Mouse (Mus musculus) hindbrain, embryonic 16.5 days (tissue): ENCODE data around the gene Gm2431. TPM values are rescaled to one million over a fixed set of nuclear protein-coding genes. Genes with fewer than 3 reads are reported as not detected.
A peak's percentile ranks its signal among the peaks of the same experiment; 100 is the strongest.
"Not testable (repeated sequence)": the region's sequence is repeated elsewhere in the genome, so short reads cannot be mapped to it uniquely, and the experiment has no call there.

Source experiments
- ATAC-seq: fragments of 200-750 bp; cut with Nextera tagmentation; 2 replicates; pipeline ENCODE4 v1.8.0; 2017; ENCODE audit warnings: moderate TSS enrichment, moderate library complexity
- H3K27ac ChIP-seq: fragments of 300-500 bp; sonication (generic); 2 replicates; pipeline ENCODE4 v1.5.1; 2014; ENCODE audit warnings: low read depth, mild to moderate bottlenecking, control low read depth, low read length, moderate library complexity
- H3K27me3 ChIP-seq: fragments of 300-500 bp; sonication (generic); replicated peaks from 2 replicates; pipeline ENCODE4 v1.6.1; 2014; ENCODE audit warnings: low read length; ENCODE audit not compliant: control insufficient read depth, insufficient read depth
- H3K36me3 ChIP-seq: fragments of 300-500 bp; sonication (generic); 2 replicates; pipeline ENCODE4 v1.6.1; 2014; ENCODE audit warnings: mild to moderate bottlenecking, low read length, moderate library complexity, mixed read lengths; ENCODE audit not compliant: control insufficient read depth, insufficient read depth
- H3K4me1 ChIP-seq: fragments of 300-500 bp; sonication (generic); 2 replicates; pipeline ENCODE4 v1.6.1; 2014; ENCODE audit warnings: low read depth, low read length; ENCODE audit not compliant: control insufficient read depth, insufficient read depth
- H3K4me2 ChIP-seq: fragments of 300-500 bp; sonication (generic); 2 replicates; pipeline ENCODE4 v1.6.1; 2014; ENCODE audit warnings: mild to moderate bottlenecking, low read length, control low read depth, moderate library complexity
- H3K4me3 ChIP-seq: fragments of 300-500 bp; sonication (generic); 2 replicates; pipeline ENCODE4 v1.5.1; 2014; ENCODE audit warnings: mild to moderate bottlenecking, low read length, control low read depth, moderate library complexity
- H3K9ac ChIP-seq: fragments of 300-500 bp; sonication (generic); 2 replicates; pipeline ENCODE4 v1.6.1; 2014; ENCODE audit warnings: low read depth, mild to moderate bottlenecking, control low read depth, low read length, moderate library complexity
- H3K9me3 ChIP-seq: fragments of 300-500 bp; sonication (generic); 2 replicates; pipeline ENCODE4 v1.6.1; 2014; ENCODE audit warnings: mild to moderate bottlenecking, low read length, moderate library complexity; ENCODE audit not compliant: control insufficient read depth
- WGBS: fragments of 180-500 bp; shearing (Covaris S2); extraction: QIAGEN DNeasy Blood & Tissue Kit; methylation state at CpG from one replicate; pipeline ENCODE4 v1.1.7; 2014; 5-methylcytosine and 5-hydroxymethylcytosine counted together
- polyA plus RNA-seq: library from polyadenylated mRNA; unstranded; fragments of >200 nt; fragmentation: Nextera tagmentation; extraction: Ambion mirVana; gene quantifications from 2 replicates; pipeline ENCODE4 v1.2.1, GENCODE M21; 2015

Gene Gm2431
- polyA plus RNA-seq, 1 experiment from 2014 or later = not detected

- Histone ChIP-seq H3K36me3 (no peaks in the 10 kb centered on the region), H3K27ac (peak overlapping the region; percentile 68), H3K4me2 (peak overlapping the region; percentile 93), H3K4me3 (peak overlapping the region; percentile 71), H3K27me3 (no peaks in the 10 kb centered on the region), H3K9me3 (no peaks in the 10 kb centered on the region), H3K9ac (peak overlapping the region; percentile 62), H3K4me1 (peaks cover 10% of the 10 kb centered on the region)
- ATAC-seq = peak; percentile 82
- under 1% methylated on average over 19 of the region's 19 CpGs for WGBS
Observed at GRCm38 (mm10) chr7:142284615-142285080, 26.5 kb upstream of the Gm2431 start.

GRCm38 (mm10) chr7:142284023-142284591 lies 26.0 kb upstream of the Gm2431 start:
- no peaks in the 10 kb centered on the region for H3K27me3 ChIP-seq
- peak overlapping the region; percentile 62 for H3K9ac ChIP-seq
- no peaks in the 10 kb centered on the region for H3K36me3 ChIP-seq
- H3K4me2 ChIP-seq = peak overlapping the region; percentile 93
- H3K27ac ChIP-seq = peak overlapping the region; percentile 68
- peak overlapping the region; percentile 71 for H3K4me3 ChIP-seq
- H3K9me3 ChIP-seq = no peaks in the 10 kb centered on the region
- peak; percentile 70 for ATAC-seq
- WGBS = under 1% methylated on average over 38 of the region's 38 CpGs
- H3K4me1 ChIP-seq = peaks cover 10% of the 10 kb centered on the region

DNA sequence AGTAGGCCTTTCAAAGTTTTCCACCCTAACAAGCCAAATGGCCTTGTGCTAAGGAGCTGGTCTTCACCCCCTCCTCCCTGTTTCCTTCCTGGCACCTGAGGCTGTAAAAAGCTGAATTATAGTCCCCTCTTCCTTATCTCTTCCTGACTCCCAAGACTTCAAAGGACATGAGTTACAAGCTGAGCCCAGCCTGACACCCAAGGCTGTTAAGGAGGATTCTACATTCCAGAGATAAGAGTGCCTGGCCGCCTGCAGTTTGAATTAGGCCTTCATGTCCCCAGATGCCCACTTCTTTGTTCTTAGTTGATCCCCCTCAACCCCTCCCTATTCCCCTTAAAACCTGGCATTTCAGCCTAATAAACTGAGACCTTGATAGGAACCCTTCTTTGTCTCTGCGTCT lies 24.7 kb upstream of the Gm2431 start:
- H3K9ac ChIP-seq, ATAC-seq, H3K4me2 ChIP-seq, H3K4me3 ChIP-seq, H3K27me3 ChIP-seq, H3K27ac ChIP-seq, H3K9me3 ChIP-seq, H3K36me3 ChIP-seq: not testable (repeated sequence)
- 37% methylated on average over 2 of the region's 2 CpGs for WGBS
- peaks cover 10% of the 10 kb centered on the region for H3K4me1 ChIP-seq

GRCm38 (mm10) chr7:142279291-142279690 lies 21.1 kb upstream of the Gm2431 start:
- WGBS = 71% methylated on average over 1 of the region's 1 CpGs

DNA sequence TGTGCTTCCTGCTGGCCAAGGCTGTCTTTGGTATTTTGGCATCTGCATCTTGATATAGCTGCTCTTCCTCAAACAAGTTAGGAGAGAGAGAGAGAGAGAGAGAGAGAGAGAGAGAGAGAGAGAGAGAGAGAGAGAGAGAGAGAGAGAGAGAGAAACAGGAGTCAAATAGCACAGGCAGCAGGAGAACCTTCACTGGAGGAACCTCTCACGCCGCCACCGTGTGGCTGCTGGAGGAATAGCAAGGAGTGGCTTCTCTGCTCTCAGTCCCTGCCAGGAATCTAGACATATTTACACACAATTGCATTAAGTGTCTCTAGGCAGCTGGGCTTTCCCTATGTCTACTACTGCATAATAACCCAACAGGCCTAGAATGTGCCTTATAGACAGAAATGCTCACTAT lies 20.0 kb upstream of the Gm2431 start:
- WGBS = 0% methylated on average over 3 of the region's 3 CpGs
- not testable (repeated sequence) for H3K27me3 ChIP-seq, H3K9ac ChIP-seq, H3K27ac ChIP-seq, H3K36me3 ChIP-seq, H3K9me3 ChIP-seq, H3K4me3 ChIP-seq, H3K4me1 ChIP-seq, H3K4me2 ChIP-seq
- peak; percentile 77 for ATAC-seq

More at GRCm38 (mm10) chr7:142279291-142279690, 21.1 kb upstream of the Gm2431 start:
- H3K4me2 ChIP-seq, H3K9me3 ChIP-seq, ATAC-seq, H3K27ac ChIP-seq, H3K36me3 ChIP-seq, H3K27me3 ChIP-seq, H3K9ac ChIP-seq, H3K4me1 ChIP-seq, H3K4me3 ChIP-seq: not testable (repeated sequence)

GRCm38 (mm10) chr7:142274263-142274662 lies 16.1 kb upstream of the Gm2431 start, which contains the start of gene Gm4559:
Gene Gm4559, minus strand, starts transcription at chr7:142274363.
- not testable (repeated sequence) for H3K4me2 ChIP-seq, H3K9ac ChIP-seq, H3K4me1 ChIP-seq, H3K27me3 ChIP-seq, H3K9me3 ChIP-seq, ATAC-seq, H3K36me3 ChIP-seq, H3K27ac ChIP-seq, H3K4me3 ChIP-seq

- H3K9ac ChIP-seq = no peak overlapping the region
- H3K4me1 ChIP-seq = no peaks in the 10 kb centered on the region
- H3K4me2 ChIP-seq = no peak overlapping the region
- H3K4me3 ChIP-seq = no peak overlapping the region
- no peaks in the 10 kb centered on the region for H3K27me3 ChIP-seq
- no peaks in the 10 kb centered on the region for H3K9me3 ChIP-seq
- WGBS = 0% methylated on average over 2 of the region's 2 CpGs
- ATAC-seq = peak; percentile 61; the same call in 1 of the 2 replicates
- H3K27ac ChIP-seq = no peak overlapping the region
- H3K36me3 ChIP-seq = no peaks in the 10 kb centered on the region
Observed at GRCm38 (mm10) chr7:142255517-142255916, 2.6 kb downstream of the Gm2431 start.

DNA sequence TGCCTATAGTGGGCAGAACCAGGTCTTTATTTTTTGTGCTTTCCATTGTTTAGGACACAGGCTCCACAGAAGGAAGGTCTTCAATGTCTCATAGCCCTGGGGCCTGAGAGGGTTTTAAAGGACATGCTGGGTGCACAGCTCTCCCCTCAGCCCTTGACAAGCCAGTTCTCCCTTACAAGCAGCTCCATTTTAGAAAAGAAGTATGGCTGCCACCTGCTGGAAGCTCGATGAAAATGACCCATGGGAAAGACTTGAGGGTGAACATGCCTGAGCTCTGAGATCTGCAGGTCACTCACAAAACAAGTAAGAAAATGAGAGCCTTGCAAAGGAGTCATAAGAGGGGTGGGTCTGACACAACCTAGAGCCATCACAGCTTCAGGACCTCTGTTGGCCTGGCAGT lies 8.3 kb downstream of the Gm2431 start:
- WGBS = 0% methylated on average over 1 of the region's 1 CpGs
- no peak for ATAC-seq
- H3K4me3 ChIP-seq = no peak overlapping the region

GRCm38 (mm10) chr7:142240978-142241377 lies 17.2 kb downstream of the Gm2431 start, which contains the start of gene Gm40460:
Gene Gm40460, minus strand, starts transcription at chr7:142241078.
- peaks cover 4% of the 10 kb centered on the region; the same call in 1 of the 2 replicates for H3K9me3 ChIP-seq
- H3K4me1 ChIP-seq = no peaks in the 10 kb centered on the region
- H3K4me2 ChIP-seq = no peak within 1 kb of the TSS
- H3K9ac ChIP-seq = no peak within 1 kb of the TSS
- ATAC-seq = no peak
- WGBS = 44% methylated on average over 2 of the region's 2 CpGs
- H3K36me3 ChIP-seq = no peaks in the 10 kb centered on the region
- H3K27me3 ChIP-seq = no peaks in the 10 kb centered on the region
- H3K4me3 ChIP-seq = no peak within 1 kb of the TSS
- H3K27ac ChIP-seq = no peak within 1 kb of the TSS

More for the DNA sequence above, 8.3 kb downstream of the Gm2431 start:
- no peaks in the 10 kb centered on the region for H3K9me3 ChIP-seq
- no peaks in the 10 kb centered on the region for H3K4me1 ChIP-seq
- H3K9ac ChIP-seq = no peak overlapping the region
- H3K27me3 ChIP-seq = no peaks in the 10 kb centered on the region
- no peak overlapping the region for H3K4me2 ChIP-seq
- H3K27ac ChIP-seq = no peak overlapping the region
- no peaks in the 10 kb centered on the region for H3K36me3 ChIP-seq
